Mouse (Mus musculus): ENCODE measurements around the gene Hs3st3a1.

Gene Hs3st3a1

DNA sequence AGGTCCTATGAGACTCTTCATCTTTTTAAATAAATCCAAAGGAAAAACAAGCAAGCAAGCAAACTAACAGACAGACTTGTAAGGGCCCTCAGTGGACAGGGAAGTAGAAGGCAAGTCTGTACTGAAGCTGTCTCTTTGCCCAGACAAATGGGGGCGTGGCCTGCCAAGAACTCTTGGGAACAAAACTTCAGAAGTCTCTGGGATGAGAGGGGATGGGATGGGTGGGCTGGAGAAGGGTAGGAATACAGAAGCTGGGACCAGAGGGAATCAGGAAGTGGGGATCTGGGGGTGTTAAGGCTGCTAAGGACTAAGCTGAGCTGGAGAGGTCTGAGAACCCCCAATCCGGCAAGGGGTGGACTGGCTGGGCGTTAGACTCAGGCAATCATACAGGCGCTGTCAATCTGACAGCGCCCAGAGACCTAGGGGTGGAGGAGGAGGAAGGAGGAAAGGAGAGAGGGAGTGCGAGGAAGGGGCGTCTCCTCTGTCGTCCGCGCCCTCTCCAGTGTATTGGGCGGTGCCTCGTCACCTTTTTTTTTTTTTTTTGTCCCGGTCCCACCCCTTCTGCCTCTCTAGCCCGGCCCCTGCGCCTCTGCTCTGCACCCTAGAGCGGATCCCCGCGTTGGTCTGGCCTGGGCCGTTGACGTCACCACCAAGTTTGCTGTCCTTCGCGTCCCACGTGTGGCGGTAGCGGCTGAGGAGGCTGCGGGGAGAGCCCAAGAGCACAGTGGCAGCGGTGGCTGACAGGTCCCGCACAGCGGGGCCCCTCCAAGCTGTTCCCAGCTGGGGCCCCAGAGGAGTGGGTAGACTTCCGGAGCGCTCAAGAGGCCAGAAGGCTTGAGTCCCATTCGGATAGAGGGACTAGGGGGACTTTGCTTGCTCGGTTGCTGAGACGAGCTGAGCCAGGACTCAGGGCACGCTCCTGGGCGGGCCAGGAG is at the start of gene Hs3st3a1:
Hs3st3a1 (plus strand) TSS at position 722 of the 935 bp plus-strand sequence.
- no peak for DNase-seq (ENCODE audit: extremely low spot score, low spot score)

DNA sequence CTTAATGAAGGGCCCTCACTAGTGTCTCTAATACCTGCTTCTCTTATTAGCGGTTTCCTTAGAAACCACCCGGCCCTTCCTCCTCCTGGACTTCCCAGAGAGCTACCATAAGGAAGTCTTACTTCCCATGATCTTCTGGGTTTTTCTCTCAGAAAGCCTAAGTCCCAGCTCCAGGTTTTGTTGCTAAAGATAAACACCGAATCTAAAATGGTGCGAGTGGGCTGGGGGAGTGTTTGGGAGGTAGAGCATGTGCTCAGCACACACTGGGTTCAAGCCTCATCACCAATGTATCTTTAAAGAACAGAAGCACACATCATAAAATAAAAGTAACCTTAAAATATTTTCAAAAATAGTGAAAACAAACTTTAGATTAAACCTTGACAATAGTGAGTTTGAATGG is 48.8 kb upstream of the Hs3st3a1 start:
- DNase-seq (ENCODE audit: extremely low spot score, low spot score): no peak

DNA sequence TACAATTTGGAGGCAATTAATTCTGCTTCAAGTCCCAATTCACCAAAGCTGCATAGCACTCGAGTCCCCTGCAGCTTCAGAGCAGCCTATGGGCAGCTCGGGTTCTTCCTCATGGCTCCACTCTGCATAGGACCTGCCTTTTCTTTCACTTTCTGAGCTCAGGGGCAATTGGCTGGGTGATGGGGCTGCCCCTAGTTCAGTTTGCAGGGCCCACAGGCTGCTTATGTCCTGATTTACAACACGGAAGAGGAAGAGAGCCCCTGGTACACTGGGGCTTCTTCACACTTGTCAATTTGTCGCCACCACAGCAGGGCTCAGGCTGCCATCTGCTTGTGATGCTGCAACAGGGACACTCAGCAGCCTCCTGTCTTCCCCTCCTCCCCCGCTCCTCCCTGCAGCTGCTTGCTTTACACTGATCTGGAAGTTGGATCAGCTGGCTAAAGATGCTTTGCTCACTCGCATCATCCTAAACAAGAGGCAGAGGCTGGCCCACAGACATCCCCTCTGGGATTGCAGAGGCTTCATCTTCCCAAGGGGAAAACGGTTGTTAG is 38.7 kb upstream of the Hs3st3a1 start:
- peak; percentile 61 for DNase-seq (ENCODE audit: extremely low spot score, low spot score)

DNA sequence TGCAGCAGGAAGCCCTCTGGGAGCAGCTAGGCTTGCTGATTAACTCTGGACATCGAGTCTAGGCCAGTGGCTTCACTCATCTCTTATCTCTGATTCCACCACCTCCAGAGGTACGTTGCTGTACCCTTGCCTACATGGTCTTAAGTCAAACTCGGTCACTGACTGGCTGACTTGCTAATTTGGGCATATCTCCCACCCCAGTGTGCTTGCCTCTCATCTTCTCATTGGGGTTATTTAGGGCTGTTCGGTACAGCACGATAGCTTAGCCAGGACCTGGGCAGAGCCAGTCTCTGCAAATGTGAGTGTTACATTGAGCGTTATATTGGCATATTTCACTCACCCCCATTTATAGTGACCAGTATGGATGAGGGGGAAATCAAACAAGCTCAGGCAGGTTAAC is 38.2 kb upstream of the Hs3st3a1 start:
- DNase-seq (ENCODE audit: extremely low spot score, low spot score): no peak

DNA sequence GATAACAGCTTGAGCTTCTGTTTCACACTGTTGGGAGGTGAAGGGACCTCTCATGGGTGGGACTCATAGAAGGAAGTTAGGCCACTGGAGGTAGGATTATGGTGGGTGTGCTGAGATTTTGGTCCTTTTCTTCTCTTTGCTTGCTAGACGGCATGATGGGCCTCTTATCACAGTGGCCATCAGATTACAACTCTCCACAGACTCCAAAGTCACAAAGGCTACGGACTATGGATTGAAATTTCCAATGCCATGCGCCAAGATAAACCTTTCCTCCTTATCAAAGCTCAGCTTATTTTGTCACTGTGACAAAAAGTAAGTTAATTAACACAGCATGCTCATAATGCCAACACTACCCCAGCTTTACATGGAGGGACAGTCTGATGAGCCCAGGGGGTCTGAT is 37.5 kb upstream of the Hs3st3a1 start:
- DNase-seq (ENCODE audit: extremely low spot score, low spot score): no peak

DNA sequence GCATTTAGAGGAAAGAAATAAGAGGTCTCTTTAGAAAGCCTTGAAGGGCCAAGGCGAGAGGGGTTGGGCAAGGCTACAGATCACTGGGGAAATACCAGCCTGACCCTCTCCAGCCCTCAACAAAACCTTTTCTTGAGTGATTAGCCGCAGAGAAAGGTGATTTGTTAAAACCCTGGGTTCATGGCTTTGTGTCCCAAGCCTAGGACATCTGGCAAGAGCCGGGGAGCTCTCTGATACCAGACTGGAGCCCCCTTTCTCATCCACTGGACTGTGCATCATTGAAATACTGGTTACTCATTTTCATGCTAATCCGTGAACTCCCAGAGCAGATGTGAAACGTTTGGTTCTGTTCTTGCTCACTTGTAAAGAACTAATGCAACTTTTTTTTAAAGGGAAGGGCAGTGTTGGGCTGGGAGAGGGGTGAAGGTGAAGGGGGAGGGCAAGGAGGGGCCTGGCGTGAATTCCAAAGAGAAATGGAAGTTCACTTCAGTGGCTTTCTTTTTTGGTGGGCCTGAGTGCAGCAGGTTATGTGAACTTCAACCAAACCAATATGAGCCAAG is 34.5 kb upstream of the Hs3st3a1 start:
- DNase-seq (ENCODE audit: extremely low spot score, low spot score): peak; percentile 40

DNA sequence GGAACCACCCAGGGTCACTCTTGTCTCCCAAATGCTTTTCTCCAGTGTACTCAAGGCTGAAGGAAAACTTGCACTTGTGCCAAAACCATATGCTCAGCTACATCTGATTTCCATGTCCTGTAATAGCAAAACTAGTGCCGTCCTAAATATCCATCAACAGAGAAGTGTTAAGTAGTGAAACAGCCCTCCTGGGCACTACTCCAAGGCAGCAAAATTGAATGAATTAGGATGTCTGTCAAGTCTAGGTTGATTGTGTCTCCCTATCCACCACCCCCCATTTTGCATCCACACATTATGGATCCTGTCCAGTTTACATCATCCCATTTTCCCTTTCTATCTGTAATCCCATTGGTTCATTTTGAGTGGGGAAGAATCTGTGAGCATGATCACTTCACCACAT is 16.2 kb upstream of the Hs3st3a1 start:
- DNase-seq (ENCODE audit: extremely low spot score, low spot score): no peak

DNA sequence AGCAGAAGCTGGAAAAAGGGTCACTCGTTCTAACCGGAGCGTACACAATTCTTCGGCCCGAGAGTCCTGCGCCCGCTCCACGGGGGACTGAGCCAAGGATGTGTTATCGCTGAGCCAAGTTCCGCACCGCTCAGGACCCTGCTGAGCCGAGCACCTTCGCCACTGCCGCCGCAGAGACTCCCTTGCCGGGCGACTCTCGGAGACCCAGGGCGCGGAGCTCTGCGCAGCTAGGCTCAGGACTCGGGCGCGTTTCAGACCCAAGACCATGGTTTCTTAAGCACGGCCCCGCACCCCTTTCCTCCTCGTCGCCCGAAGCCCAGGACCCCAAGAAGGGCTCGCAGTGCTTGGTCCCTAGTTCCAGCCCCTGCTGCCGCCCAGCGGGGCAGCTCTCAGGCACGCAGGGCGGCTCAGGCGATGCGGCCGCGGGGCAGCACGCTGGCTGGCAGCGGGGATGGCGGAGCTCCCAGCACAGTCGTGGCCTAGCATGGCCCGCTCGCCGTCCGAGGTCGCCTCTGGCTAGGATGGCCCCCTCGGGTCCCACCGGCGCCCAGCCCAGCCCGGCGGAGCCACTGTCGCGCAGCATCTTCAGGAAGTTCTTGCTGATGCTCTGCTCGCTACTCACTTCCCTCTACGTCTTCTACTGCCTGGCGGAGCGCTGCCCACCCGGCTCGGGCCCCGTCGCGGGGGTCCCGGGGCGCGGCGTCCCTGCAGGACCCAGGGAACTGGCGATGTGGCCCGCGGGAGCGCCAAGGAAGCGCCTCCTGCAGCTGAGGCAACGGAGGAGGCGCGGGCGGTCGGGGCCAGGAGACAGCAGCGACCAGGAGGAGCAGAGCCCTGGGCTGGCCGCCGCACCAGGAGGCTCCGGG is 647 bp downstream of the Hs3st3a1 start:
- DNase-seq (ENCODE audit: extremely low spot score, low spot score): peak; percentile 84

DNA sequence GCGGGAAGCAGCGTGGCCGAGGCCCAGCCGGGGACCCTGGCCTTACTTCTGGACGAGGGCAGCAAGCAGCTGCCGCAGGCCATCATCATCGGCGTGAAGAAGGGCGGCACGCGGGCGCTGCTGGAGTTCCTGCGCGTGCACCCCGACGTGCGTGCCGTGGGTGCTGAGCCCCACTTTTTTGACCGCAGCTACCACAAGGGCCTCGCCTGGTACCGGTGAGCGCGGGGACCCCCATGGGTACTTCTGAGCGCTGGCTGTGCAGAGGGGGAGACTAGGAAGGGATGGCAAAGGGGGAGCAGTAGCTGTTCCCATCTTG is 1.2 kb downstream of the Hs3st3a1 start, which contains the start of gene F930015N05Rik:
F930015N05Rik (minus strand) TSS at position 242 of the 316 bp plus-strand sequence.
- no peak for DNase-seq (ENCODE audit: extremely low spot score, low spot score)

DNA sequence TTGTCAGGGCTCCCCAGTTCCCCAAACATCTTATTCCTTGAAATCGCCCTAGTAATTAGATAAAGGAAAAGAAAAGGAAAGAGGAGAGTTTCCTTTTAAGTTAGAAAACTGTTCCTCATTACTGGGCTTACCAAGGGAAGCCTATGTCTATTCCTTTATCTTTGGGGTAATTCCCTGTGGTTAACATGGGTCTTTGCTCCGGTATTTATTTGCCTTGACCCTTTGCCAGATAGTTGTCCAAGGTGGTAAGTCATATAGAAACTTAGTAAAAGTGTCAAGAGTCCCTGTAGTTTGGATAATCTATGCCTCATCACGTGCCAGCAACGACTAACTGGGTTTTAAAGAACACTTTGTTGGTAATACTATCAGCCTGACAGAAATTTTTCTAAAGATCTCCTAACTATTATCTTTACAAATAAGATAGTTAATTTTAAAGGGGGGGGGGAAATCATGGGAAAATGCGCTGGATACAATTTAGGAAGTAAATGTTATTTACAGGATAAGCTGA is 1.7 kb downstream of the Hs3st3a1 start:
- DNase-seq (ENCODE audit: extremely low spot score, low spot score): no peak

DNA sequence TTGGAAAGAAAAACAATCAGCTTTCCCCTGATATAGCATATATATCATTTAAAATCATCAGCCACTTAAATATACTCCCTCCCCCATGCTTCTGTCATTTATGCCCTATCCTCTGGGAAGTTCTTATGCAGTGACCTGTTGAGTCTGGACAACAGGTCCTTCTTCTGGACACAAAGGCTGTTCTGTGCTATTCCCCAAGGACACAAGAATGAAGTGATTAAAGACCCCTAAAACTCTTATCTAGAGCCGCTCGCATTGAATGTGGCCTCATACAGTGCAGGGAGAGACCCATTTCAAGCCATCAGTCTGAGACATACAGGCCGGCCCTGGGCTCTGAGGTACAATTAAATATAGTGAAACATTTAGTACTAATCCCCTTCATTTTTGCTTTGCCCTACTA is 2.6 kb downstream of the Hs3st3a1 start:
- DNase-seq (ENCODE audit: extremely low spot score, low spot score): no peak

DNA sequence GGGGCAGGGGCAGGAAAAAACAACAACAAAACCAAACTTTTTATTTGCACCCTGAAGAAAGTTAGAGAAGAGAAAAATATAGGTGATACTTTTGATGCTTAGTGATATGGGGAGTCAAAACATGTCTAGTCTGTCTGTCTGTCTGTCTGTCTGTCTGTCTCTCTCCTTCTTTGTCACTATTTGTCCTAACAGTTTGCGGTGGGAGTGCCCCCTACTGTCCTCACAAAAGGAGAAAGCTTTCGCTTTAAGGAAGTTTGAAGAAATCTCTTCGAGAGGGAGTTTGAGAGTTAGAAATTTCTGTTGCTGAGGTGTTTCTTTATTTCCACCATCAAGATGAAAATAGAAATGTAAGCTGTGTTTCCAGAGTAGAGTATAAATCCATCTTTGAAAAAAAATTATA is 3.8 kb downstream of the Hs3st3a1 start:
- DNase-seq (ENCODE audit: extremely low spot score, low spot score): no peak

DNA sequence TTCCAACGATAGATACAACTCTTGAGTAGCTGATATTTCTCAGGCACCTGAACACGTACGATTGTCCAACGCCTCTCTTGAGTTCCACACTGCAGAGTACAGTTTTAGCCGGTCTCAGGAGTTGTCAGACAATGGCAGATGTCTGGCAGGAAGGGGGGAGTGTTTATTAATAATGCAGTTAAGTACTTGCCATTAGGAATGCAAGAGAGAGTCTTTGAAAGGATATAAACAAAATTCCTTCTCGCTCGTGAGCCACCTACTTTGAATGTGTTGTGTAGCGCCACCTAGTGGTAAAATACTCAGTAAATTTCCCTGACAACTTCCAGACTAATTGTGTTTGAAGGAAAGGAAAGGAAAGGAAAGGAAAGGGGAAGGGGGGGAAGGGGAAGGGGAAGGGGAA is 7.0 kb downstream of the Hs3st3a1 start:
- DNase-seq (ENCODE audit: extremely low spot score, low spot score): peak; percentile 47

DNA sequence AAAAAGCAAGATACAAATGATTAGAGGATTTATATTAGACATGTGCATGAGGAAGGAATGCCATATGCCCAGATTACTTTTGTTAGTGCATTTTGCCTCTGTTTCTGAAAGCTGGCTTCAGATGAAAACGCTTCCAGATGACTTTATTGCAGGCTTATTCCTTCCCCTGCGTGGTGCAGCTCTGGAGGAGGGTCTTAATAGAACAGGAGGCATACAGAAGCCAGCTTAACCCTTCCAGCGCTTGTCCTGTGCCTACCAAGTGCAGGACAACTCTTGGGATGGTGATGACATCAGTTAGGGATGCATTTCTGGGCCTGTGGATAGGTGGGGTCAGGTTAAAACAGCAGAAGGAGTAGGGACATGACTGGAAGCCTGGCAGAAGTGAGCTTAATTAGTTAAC is 7.6 kb downstream of the Hs3st3a1 start:
- no peak for DNase-seq (ENCODE audit: extremely low spot score, low spot score)

DNA sequence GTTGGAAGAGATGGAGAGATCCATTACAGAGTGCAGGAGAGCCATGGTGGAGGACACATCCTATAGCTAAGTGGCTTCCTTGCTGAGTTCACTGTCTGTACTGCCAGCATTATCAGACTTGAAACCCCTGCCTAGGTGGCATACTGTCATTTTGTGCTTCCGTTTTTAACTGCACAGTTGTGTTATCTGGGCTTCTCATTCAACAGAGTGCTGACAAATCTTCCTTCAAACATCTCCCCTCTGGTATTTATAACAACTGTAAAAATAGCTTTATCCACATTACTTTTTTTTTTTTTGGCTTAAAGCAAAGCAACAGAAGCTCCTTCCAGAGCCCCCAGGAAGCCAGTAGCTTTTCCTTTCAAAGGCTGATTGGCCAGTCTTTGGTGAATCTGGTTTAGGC is 10.1 kb downstream of the Hs3st3a1 start:
- no peak for DNase-seq (ENCODE audit: extremely low spot score, low spot score)

DNA sequence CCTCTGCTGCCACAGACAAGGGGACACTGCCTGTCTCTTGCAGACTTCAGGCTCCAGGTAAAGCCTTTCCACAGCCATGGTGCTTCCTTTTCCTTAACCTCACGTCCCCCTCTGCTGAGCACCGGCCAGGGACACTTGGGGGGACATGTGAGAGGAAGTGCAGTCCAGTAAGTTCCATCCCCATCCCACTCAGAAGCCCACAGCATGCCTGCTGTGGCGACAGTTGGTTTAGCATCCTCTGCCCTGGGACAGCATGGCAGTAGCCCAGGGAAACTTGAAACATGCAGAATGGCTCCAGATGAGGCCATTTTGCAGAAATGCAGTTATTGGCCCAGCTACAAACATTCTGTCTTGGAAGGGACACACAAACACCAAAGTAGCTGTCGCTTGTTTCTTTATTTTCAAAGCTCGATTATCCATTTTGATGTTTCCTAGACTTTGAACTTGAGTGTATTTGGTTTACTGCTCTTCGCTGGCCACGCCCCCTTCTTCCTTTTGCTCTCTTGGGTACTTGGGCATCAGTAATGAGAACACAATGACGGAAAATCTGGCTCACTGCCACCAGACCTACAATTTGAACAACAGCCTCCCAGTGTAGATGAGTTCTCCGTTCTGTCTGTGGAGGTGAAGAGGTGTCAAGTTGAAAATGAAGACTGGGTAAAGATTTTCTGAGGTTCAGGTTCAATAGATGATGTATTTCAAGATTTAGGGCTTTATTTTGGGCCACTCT is 13.6 kb downstream of the Hs3st3a1 start:
- DNase-seq (ENCODE audit: extremely low spot score, low spot score): no peak

DNA sequence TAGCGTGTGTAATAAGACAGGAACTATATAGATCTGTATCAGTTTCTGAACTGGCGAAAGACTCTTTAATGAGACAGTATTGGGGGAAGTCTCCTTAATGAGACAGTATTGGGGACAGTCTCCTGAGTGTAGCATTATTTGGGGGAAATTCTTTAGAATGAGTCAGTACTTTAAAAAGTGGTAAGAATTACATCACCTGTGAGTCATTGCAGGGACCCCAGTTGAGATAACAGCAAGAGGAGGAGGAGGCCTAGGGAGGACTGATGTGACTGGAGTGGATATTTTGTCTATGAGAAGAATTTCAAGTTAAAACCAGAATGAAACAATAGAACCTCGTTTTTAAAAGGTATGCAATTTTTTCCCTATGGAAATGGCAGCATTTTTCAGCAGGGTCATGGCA is 26.6 kb downstream of the Hs3st3a1 start:
- DNase-seq (ENCODE audit: extremely low spot score, low spot score): no peak

DNA sequence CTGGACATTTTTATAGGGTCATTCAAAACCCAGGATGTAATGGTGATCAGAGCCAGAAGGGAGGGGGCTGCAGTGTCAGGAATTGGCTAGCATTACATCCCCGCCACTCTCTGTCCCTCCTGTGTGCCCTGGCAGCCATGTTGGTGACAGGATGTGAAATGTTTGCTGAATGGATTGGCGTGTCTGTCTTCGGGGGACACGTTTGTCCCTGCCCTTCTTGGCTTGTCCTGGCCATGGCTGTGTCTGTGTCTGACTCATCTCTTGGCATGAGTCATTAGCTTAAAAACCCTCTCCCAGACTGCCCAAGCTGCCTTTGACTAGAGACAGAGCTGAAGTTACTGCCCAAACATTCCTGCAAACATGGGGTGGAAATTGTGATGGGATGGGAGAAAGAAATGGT is 33.6 kb downstream of the Hs3st3a1 start:
- no peak for DNase-seq (ENCODE audit: extremely low spot score, low spot score)

DNA sequence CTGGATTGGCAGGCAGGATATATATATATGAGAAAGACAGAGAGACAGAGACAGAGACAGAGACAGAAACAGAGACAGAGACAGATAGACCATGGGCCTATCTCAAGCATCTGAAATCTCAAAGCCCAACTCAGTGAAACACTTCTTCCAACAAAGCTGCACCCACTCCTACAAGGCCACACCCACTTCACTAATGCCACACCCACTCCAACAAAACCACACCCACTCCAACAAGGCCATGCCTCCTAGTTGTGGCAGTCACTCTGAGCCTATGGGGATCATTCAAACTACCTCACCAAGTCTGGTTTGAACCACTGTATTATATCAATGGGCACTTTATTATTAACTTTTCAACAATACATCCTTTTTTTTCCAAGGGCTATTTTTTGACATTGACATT is 35.6 kb downstream of the Hs3st3a1 start:
- no peak for DNase-seq (ENCODE audit: extremely low spot score, low spot score)

DNA sequence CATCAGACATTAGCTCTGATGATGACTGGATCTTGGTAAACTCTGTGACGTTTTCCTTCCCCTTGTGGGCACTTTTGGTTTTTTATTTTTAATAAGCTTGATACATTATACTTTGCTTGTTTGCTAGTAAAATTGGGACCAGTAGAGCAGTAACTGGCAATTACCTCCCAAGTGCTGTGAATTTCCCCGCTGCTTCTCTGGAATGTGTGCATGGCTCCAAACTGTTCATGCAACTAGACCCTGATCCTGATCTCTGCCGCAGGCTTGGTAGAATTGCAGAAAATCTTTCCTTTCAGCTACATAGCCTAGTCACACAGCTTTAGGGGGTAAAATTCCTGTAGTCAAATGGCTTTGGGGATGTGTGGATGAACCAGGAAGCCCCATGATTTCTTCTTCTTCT is 38.5 kb downstream of the Hs3st3a1 start:
- no peak for DNase-seq (ENCODE audit: extremely low spot score, low spot score)

DNA sequence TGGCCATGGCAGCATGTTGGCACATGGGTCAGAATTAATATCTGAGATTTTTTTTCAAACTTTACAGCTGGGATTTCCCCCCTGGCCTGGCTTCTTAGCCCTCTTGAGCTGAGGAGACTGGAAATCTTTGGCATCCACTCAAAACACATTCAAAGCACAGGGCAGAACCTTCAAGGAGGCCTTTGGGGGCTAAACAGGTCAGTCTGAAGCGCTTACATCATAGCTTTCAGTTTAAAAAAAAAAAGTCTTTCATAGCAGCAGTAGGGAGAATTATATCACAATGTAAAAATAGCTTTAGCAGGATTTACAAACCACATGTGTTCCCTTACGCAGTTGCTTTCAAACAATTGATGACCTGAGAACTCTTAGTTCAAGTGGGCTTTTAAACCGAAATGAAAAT is 46.3 kb downstream of the Hs3st3a1 start:
- DNase-seq (ENCODE audit: extremely low spot score, low spot score): no peak
